Mouse (Mus musculus): Measurements from ENCODE around the gene Ccr10. TPM values are rescaled to one million over a fixed set of nuclear protein-coding genes. Genes with fewer than 3 reads are reported as not detected.
"Not testable (repeated sequence)": the region's sequence is repeated elsewhere in the genome, so short reads cannot be mapped to it uniquely, and the experiment has no call there.

The Ccr10 gene
- polyA plus RNA-seq, 1 experiment from 2014 or later: 0.29 TPM

- H3K4me3 ChIP-seq; H3K9ac ChIP-seq; H3K27ac ChIP-seq; H3K9me3 ChIP-seq; ATAC-seq (ENCODE audit: low FRiP score, low read depth); H3K4me2 ChIP-seq (replicated peaks); H3K27me3 ChIP-seq (replicated peaks): not testable (repeated sequence)
- peaks cover 49% of the 10 kb centered on the region for H3K36me3 ChIP-seq
- WGBS: 95% methylated on average over 8 of the region's 9 CpGs
- H3K4me1 ChIP-seq: peaks cover 14% of the 10 kb centered on the region
Measured at GRCm38 (mm10) chr11:101125008-101125407, 50.2 kb downstream of the Ccr10 start.

GRCm38 (mm10) chr11:101124494-101124893, 50.7 kb downstream of the Ccr10 start:
- not testable (repeated sequence) for H3K9ac ChIP-seq; H3K27ac ChIP-seq; ATAC-seq (ENCODE audit: low FRiP score, low read depth); H3K4me2 ChIP-seq (replicated peaks); H3K4me3 ChIP-seq; H3K9me3 ChIP-seq; H3K27me3 ChIP-seq (replicated peaks)
- 95% methylated on average over 8 of the region's 8 CpGs for WGBS
- H3K4me1 ChIP-seq: peaks cover 13% of the 10 kb centered on the region
- H3K36me3 ChIP-seq: peaks cover 49% of the 10 kb centered on the region

Small RNA genes lying within 50 kb of the gene (microRNA-seq; reads per million reads assigned to microRNA genes)
- not detected for gene Gm27626

Other genes starting within 250 kb of the Ccr10 start
- gene Stat3, start 235.9 kb downstream of the Ccr10 start, polyA plus RNA-seq (2016; fragmentation: Nextera tagmentation; extraction: Ambion mirVana): 58.8 and 66.9 TPM in 2 replicates
- gene Cavin1, start 204.6 kb downstream of the Ccr10 start, polyA plus RNA-seq (2016; fragmentation: Nextera tagmentation; extraction: Ambion mirVana): 35.0 and 36.0 TPM in 2 replicates
- gene Atp6v0a1, start 166.0 kb downstream of the Ccr10 start, polyA plus RNA-seq (2016; fragmentation: Nextera tagmentation; extraction: Ambion mirVana): 71.1 and 81.7 TPM in 2 replicates
- 10.8 and 11.1 TPM in 2 replicates for gene Naglu, start 105.4 kb downstream of the Ccr10 start, polyA plus RNA-seq (2016; fragmentation: Nextera tagmentation; extraction: Ambion mirVana)
- 0.14 and 0.29 TPM in 2 replicates for gene Hsd17b1, start 97.0 kb downstream of the Ccr10 start, polyA plus RNA-seq (2016; fragmentation: Nextera tagmentation; extraction: Ambion mirVana)
- gene Coasy, start 92.9 kb downstream of the Ccr10 start, polyA plus RNA-seq (2016; fragmentation: Nextera tagmentation; extraction: Ambion mirVana): 50.8 and 54.5 TPM in 2 replicates
- 59.6 and 68.0 TPM in 2 replicates for gene Mlx, start 88.2 kb downstream of the Ccr10 start, polyA plus RNA-seq (2016; fragmentation: Nextera tagmentation; extraction: Ambion mirVana)
- gene Psmc3ip, start 80.0 kb downstream of the Ccr10 start, polyA plus RNA-seq (2016; fragmentation: Nextera tagmentation; extraction: Ambion mirVana): 31.4 and 34.3 TPM in 2 replicates
- gene Retreg3, start 55.5 kb downstream of the Ccr10 start, polyA plus RNA-seq (2016; fragmentation: Nextera tagmentation; extraction: Ambion mirVana): 22.2 and 27.8 TPM in 2 replicates
- gene Tubg1, start 55.5 kb downstream of the Ccr10 start, polyA plus RNA-seq (2016; fragmentation: Nextera tagmentation; extraction: Ambion mirVana): 87.5 and 93.5 TPM in 2 replicates
- gene Tubg2, start 19.5 kb downstream of the Ccr10 start, polyA plus RNA-seq (2016; fragmentation: Nextera tagmentation; extraction: Ambion mirVana): 13.4 and 15.1 TPM in 2 replicates
- 1.7 and 2.2 TPM in 2 replicates for gene Cntnap1, start 4.9 kb downstream of the Ccr10 start, polyA plus RNA-seq (2016; fragmentation: Nextera tagmentation; extraction: Ambion mirVana)
- gene Plekhh3, start 4.1 kb downstream of the Ccr10 start, polyA plus RNA-seq (2016; fragmentation: Nextera tagmentation; extraction: Ambion mirVana): 16.1 and 17.1 TPM in 2 replicates
- 14.1 and 14.3 TPM in 2 replicates for gene Ezh1, start 51.0 kb upstream of the Ccr10 start, polyA plus RNA-seq (2016; fragmentation: Nextera tagmentation; extraction: Ambion mirVana)
- 73.4 and 79.4 TPM in 2 replicates for gene Ramp2, start 70.6 kb upstream of the Ccr10 start, polyA plus RNA-seq (2016; fragmentation: Nextera tagmentation; extraction: Ambion mirVana)
- 101 and 103 TPM in 2 replicates for gene Vps25, start 78.3 kb upstream of the Ccr10 start, polyA plus RNA-seq (2016; fragmentation: Nextera tagmentation; extraction: Ambion mirVana)
- gene Wnk4, start 85.1 kb upstream of the Ccr10 start, polyA plus RNA-seq (2016; fragmentation: Nextera tagmentation; extraction: Ambion mirVana): 6.2 and 7.5 TPM in 2 replicates
- 1.1 and 1.3 TPM in 2 replicates for gene Cntd1, start 103.6 kb upstream of the Ccr10 start, polyA plus RNA-seq (2016; fragmentation: Nextera tagmentation; extraction: Ambion mirVana)
- gene Coa3, start 103.7 kb upstream of the Ccr10 start, polyA plus RNA-seq (2016; fragmentation: Nextera tagmentation; extraction: Ambion mirVana): 201 and 213 TPM in 2 replicates
- gene Becn1, start 126.8 kb upstream of the Ccr10 start, polyA plus RNA-seq (2016; fragmentation: Nextera tagmentation; extraction: Ambion mirVana): 168 and 174 TPM in 2 replicates
- 155 and 168 TPM in 2 replicates for gene Psme3, start 140.8 kb upstream of the Ccr10 start, polyA plus RNA-seq (2016; fragmentation: Nextera tagmentation; extraction: Ambion mirVana)
- 2.5 and 3.0 TPM in 2 replicates for gene Aoc2, start 149.6 kb upstream of the Ccr10 start, polyA plus RNA-seq (2016; fragmentation: Nextera tagmentation; extraction: Ambion mirVana)
- not detected in 2 replicates for gene Aoc3, start 155.2 kb upstream of the Ccr10 start, polyA plus RNA-seq (2016; fragmentation: Nextera tagmentation; extraction: Ambion mirVana)
- not detected in 2 replicates for gene G6pc, start 192.1 kb upstream of the Ccr10 start, polyA plus RNA-seq (2016; fragmentation: Nextera tagmentation; extraction: Ambion mirVana)
- gene Aarsd1, start 242.2 kb upstream of the Ccr10 start, polyA plus RNA-seq (2016; fragmentation: Nextera tagmentation; extraction: Ambion mirVana): 85.3 and 86.4 TPM in 2 replicates
- 6.7 and 10.0 TPM in 2 replicates for gene Gm27029, start 249.4 kb upstream of the Ccr10 start, polyA plus RNA-seq (2016; fragmentation: Nextera tagmentation; extraction: Ambion mirVana)
- 28.2 and 29.0 TPM in 2 replicates for gene Rundc1, start 249.6 kb upstream of the Ccr10 start, polyA plus RNA-seq (2016; fragmentation: Nextera tagmentation; extraction: Ambion mirVana)
- 3.2 and 4.4 TPM in 2 replicates for gene Ptges3l, start 249.9 kb upstream of the Ccr10 start, polyA plus RNA-seq (2016; fragmentation: Nextera tagmentation; extraction: Ambion mirVana)

Data from neural tube, embryonic 12.5 days (tissue).